Mouse (Mus musculus): ENCODE data around the gene Tstd1.

The Tstd1 gene

DNA sequence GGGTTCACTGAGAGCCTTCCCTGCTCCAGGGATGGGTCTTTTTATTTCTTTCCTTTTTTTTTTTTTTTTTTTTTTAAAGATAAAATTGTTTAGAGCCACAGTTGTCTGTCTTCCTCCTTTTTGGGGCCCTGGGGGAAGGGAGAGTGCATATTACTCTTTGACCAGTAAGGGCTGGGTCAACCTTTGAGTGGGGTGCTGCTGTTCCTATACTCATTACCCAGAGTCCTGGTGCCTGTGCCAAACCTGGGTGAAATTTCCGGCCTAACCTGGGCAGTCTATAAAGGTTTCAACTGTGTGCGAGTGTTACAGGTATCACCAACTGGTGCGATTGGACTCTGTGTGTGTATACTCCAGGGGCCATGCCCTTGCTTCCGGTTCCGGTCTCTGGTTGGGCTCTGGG, at the start of gene Tstd1:
TSS of gene Tstd1 (plus strand) at position 213 of the 400 bp plus-strand sequence.
- no peak for DNase-seq

DNA sequence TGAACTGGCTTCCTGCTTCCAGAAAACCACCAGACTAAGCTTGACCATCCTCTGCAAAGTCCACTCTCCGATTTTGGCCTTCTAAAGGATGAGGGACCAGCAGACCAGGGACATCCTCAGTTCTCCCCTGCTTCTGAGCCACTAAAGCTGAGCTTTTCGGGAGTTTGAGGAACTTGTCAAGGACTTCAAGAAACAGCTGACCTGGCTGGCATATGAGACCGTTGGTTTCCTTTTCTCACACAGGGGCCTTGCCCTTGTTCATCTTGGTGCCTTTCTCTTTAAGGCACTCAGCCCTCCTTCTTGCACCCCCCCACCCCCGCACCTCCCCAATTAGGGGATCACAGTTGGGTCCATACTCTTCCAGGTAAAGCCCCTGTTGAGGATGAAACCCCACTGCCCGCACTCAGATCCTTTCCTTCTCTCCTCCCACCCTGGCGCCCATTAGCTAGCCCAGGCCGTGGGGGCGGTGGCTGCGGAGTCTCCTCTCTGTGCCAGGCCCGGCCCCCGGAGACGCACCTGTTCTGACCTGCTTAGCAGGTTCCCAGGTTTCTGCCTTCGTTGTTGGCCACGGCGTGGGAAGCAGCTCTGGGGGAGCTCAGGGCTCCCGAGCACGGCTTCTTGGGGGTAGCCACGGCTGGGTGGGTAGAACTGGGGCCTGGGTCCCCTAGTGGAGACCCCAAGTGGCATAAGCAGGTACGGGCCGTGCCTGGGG, 48.7 kb upstream of the Tstd1 start, which contains the start of gene Nectin4:
TSS of gene Nectin4 (plus strand) at position 255 of the 712 bp plus-strand sequence.
- DNase-seq, result no peak

DNA sequence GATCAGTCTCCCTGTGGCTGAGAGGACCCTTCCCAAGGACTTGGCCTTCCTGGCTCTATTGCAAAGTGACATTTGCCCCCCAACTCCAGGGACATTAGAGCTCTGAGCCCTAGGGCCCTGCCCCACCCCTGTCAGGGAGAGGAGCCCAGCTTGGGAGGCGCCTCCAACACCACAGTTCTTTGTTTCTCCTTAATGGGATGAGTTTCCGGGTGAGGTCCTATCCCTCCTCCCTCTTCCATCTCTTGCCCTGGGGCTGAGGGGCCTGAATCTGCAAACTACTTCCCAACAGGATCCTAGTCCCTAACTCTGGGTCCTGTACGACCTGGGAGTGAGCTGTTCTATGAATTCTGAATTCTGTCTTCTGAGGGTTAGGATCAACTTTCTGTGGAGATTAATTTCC, 45.8 kb upstream of the Tstd1 start:
- DNase-seq, result no peak

DNA sequence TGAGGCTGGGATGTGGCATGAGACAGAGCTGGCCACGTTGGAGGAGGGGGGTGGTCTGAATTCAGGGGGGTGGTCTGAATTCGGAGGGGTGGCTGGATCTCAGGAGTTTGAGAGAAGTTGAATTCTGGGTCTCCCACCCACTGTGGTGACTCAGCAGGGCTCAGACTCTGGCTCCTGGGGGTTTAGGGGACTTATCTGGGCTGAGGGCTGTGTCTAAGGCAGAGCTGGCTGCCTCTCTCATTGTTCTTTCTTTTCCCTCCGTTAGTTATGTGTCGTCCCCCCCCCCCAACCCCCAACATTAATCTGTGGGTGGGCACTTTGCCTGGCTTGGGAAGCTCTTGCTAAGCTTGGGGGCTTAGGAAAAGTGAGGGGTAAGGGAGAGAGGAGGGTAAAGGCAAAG, 44.7 kb upstream of the Tstd1 start:
- DNase-seq, result no peak

DNA sequence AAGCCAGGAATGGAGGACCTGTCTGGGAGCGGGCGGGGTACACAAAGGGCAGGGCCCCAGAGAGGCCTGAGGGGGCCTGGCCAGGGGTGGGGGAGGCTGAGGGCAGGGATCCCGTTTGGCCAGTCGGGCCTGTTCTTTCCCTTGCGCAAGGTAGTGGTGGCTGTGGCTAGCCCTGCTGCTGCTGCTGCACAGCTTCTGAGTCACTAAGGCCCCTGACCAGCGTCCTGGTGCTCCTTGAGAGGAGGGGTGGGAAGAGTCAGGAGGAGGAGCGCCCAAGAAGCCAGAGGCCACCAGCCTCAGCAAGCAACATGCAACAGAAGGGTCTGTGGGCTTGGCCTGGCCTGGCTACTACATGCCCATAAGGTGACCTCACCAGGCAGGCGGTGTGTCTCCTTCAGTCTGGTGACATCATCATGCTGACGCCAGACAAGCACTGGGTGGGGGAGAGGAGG, 43.0 kb upstream of the Tstd1 start:
- no peak for DNase-seq

DNA sequence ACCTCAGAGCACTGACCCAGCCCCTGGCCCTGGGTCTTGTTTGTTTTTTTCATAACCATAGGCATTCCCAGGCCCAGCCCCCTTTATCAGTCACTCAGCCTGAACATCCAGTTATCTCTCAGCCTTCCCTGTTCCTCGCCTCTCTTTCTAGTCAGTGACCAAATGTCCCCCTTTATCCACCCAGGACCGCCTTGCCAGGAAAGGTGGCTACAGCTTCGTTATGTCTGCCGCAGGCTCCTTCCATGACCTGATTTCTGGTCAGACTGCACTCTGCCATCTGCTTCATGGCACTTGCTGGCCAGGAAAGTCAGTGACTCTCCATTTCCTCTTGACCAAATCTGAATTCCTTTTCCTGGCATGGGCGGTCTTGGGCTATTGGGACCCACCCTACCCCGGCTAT, 40.4 kb upstream of the Tstd1 start:
- DNase-seq, result no peak

DNA sequence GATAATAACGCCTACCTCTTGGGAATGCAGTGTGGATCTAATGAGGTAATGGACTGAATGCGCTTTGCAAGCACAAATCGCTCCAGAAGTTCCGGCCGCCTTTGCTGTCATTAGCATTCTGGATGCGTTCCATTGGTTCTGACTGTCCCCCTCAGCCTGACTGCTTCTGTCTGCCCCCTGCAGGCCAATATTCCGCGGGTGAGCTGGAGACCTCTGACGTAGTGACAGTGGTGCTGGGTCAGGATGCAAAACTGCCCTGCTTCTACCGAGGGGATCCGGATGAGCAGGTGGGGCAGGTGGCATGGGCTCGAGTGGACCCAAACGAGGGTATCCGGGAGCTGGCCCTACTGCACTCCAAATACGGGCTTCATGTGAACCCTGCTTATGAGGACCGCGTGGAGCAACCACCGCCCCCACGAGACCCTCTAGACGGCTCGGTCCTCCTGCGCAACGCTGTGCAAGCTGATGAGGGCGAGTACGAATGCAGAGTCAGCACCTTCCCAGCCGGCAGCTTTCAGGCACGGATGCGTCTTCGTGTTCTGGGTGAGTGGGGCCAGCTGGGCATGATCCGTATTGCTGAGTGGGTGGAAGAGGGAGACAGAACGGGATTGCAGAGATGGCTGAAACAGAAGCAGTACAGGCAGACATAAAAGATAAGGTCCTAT, 38.6 kb upstream of the Tstd1 start:
- DNase-seq, result peak; percentile 48 to 58

DNA sequence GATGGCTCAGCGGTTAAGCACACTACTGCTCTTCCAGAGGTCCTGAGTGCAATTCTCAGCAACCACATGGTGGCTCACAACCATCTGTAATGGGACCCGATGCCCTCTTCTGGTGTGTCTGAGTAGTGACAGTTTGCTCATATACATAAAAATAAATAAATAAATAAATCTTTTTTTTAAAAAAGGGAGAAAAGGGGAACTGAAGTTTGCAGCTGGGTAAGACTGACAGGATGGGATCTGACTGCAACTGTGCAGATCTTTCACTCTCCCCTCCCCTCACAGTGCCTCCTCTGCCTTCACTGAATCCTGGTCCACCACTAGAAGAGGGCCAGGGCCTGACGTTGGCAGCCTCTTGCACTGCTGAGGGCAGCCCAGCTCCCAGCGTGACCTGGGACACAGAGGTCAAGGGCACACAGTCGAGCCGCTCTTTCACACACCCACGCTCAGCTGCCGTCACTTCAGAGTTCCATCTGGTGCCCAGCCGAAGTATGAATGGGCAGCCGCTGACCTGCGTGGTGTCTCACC, 36.5 kb upstream of the Tstd1 start:
- DNase-seq, result no peak

DNA sequence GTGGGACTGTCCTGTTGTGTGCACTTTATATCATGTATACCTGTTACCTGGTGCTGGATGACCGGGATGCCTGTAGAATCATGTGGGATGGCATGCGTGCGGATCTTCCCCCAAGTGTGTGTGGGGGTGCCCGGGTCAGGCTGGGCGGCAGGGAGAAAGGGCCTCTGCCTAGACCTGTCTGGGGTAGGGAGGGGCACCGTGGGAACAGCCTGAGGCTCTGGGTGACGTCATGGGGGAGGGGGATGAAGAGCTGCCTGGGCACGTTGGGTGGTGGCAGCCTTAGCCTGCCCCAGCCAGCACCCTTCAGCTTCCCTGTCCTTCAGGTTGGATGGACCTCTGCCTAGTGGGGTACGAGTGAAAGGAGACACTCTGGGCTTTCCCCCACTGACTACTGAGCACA, 34.3 kb upstream of the Tstd1 start:
- DNase-seq, result no peak

DNA sequence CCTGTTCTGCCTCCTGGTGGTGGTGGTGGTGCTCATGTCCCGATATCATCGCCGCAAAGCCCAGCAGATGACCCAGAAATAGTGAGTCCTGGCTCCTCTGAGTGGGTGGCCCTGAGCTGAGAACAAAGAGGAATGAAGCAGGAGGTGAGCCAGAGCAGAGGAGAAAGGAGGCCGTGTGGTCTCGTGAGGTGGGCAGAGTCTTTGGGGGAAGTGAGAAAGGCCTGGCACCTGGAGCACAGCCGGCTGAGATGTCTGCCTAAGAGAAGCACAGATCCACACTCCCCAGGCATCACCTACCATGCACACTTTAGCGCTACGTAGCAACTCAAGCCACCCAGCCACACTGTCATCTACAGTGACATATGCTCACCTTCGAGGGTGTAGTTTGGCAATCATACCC, 33.5 kb upstream of the Tstd1 start:
- no peak for DNase-seq

DNA sequence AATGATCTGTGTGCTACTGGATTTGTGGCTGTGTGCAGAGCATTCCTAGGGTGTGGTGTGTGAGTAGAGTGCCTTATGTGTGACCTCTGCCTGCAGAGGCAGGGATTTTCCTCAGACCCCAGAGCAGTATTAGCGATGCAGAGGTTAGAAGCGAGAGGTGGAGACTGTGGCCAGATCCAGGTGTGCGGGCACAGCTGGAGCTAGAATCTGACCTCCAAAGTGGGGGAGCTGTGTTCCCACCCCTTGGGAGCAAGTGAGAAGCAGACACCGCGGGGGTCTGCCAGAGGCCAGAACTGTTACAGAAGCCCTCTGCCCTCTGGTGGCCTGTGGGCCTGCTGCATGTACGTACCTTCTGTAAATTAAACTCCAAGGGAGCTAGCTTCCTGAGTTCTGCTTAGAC, 31.6 kb upstream of the Tstd1 start:
- DNase-seq, result peak in 1 of 2 experiments; percentile 50

DNA sequence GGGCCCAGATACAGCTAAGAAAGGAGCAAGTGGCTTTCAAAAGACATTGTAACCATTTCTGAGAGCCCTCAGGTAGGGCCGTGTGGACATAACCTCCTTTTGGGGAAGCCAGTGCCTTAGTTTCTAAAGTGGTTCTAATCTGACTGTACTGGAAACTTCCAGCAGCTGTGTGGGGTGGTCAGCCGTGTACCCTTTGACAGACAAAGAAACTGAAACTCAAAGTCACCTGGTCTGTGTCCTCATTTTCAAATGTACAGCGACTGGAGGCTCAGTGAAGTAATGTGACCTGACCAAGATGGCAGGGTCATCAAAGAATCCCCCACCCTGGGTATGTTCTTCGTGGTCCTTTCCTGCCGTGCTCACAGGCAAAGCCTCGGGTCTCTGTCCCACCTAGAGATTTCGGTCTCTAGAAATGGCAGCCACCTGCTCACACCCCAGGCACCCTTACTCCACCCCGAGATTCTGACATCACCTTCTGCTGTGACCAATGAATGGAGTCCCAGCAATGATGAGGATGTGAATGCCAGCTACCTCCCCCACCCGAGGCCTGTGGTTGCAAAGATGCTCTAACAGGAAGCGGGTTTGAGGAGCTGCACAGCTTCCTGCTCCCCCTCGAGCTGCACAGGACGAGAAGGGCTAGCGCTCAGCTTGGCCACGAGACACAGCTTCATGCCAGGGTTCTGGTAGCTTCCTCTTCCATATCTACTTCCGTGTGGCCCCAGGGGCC, 30.1 kb upstream of the Tstd1 start, which contains the start of gene Arhgap30:
TSS of gene Arhgap30 (plus strand) at position 579 of the 727 bp plus-strand sequence.
- peak; percentile 92 to 97 for DNase-seq

DNA sequence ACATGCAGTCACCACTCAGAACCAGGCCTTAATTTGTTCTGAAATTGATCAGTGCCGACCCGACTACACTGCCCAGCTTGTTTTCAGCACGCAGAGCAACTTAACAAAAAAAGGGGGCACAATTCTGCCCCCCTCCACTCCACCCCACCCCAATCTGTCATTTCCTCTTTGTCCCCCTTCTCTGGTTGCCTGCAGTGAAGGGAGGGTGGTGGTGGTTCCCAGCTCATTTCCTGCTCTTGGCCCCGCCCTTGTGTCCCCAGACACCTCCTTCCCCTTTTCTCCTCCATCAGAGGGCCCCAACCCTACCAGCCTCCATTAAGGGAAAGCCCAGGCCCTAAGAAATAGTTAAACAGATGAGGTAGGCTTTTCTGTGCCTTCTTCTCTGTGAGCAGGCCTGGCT, 28.6 kb upstream of the Tstd1 start:
- peak; percentile 68 to 82 for DNase-seq

DNA sequence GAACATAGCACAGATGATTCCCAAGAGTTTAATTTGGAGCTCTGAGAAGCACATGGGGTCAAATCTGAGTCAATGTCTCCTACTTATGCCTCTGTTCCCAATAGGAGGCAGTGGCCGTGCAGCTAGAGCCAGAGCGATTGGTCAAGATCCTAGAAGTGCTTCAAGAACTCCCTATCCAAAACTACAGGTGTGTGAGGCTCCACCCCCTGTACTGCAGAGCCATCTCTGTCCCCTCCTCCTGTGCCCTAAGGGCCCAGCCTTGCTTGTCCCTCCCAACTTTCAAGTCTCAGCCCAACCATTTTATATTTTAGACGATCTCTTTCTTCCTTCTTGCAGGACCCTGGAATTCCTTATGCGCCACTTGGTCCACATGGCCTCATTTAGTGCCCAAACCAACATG, 16.9 kb upstream of the Tstd1 start:
- no peak for DNase-seq

DNA sequence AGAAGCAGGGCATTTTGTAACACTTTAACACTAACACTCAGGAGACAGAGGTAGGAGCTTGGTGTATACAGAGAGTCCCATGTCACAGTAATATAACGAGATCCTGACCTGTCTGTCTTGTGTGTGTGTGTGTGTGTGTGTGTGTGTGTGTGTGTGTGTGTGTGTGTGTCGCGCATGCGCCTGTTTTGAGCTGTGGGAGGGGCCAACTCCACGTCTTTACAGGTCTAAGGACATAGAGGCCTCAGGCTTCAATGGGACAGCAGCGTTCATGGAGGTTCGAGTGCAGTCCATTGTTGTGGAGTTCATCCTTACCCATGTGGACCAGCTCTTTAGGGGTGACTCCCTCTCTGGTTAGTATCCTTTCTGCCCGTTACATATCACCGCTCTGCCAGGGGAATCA, 15.7 kb upstream of the Tstd1 start:
- DNase-seq, result no peak

DNA sequence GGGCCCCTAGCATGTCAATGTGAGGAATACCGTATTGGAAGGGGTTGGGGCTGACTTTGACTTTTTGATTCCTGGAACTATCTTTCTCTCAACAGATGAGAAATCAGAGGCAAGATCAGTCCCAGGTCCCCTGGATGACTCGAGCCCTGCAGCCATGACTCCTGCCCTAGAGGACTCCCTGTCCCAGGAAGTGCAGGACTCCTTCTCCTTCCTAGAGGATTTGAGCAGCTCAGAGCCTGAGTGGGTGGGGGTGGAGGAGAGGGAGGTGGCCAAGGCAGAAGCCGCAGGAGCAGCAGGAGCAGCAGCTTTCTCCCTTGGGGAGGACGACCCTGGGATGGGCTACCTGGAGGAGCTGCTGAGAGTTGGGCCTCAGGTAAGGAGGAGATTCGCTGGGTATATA, 11.4 kb upstream of the Tstd1 start:
- no peak for DNase-seq

DNA sequence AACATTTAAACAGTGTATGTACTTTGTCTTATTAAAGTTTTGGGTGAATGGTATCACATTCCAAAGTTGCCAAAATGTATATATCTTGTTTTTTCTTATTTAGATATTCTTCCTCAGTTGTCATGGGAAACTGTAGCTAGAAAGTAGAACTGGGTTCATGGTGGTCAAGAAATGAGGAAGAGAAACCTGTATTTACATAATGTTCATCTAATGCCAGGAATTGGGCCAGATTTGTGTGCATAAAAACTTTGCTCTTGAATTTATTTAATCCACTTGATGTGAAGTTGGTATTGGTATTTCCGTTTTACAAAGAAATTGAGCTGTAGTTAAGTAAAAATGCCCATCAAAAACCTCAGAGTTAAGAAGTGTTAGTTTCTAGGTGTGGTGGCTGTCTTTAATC, 8.4 kb upstream of the Tstd1 start:
- no peak for DNase-seq

DNA sequence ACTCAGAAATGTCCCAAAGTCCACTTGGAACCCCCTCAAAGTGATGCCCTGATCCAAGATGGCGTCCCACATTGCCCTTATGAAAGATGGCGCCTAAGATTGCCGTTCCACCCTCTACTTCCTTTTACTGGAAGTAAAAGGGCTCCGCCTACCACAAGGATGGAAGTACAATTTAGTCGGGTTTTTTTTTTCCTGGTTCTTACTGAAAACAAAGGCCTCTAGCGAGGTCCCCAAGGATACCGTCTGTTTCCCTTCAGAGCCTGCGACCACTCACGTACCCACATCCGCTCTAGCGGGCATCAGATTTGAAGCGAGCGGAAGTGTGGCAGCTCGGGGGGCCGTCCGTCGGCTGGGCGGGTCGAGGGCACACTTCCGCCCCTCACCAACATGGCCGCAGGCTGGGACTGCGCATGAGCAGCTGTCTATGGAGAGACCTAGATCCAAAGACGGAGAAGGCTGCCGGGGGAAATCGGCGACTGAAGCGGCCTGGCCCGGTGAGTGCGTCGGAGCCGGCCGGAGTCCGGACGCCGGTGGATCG, 7.7 kb upstream of the Tstd1 start, which contains the start of gene Usf1:
TSS of gene Usf1 (plus strand) at position 367 of the 538 bp plus-strand sequence.
- peak; percentile 91 to 94 for DNase-seq

DNA sequence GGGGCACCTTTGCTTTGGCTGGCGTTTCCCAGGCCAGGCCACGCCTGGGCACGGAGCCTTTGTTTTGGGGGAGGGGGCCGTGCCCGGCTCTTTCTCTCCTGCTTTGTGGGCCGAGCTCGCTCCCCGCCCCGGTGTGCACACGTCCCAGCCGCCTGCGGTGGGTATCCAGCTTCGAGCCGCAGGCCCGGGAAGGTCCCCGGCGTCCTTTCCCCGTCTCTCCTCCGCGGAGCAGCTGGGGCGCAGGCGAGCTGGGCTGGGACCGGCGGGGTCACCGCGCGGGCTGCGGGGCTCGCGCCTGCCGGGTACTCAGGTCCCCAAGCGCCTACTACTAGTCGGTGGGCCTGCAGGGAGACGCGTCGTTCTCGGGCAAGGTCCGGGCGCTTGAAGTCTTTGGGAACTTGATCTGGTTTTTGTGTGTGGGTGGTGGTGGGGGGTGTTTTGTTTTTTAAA, 7.2 kb upstream of the Tstd1 start:
- DNase-seq, result no peak

DNA sequence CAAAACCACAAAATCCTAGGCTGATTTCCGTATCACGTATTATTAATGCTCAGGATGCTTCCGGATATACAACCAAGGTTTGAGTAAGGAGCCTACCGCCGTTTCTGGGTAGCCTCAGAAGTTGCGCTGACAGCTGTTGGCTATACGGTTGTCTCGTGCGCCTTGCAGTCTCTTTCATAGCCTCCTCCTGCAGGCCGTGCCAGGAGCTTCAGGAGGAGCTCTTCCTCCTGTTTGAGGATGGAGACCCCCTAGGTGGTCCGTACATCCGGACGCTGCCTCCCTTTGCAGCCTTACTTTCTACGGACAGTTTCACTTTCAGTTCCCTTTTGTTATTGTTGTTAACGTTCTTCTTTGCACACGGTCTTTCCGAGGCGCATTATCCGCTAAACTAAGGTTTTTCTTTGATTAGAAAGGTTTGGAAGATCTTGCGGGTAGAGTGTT, 6.7 kb upstream of the Tstd1 start:
- peak; percentile 34 to 54 for DNase-seq

DNA sequence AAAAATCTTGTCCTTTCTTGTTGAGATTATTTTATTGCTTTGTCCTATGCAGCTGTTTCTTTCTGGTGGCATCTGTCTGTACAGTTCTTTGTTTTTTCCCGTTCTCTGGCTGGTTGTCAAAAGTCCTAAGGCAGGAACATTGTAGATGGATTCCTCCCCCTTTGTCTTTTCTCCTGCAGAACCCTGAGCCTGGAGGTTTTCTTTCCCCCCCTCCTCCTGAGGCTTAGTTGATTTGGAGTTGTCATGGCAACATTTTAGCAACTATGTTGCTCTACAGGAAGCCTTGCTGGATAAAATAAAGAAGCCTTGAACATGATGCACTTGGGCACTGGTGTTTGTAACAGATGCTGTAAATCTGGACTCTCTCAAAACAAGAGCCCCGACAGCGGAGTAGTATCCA, 6.2 kb upstream of the Tstd1 start:
- DNase-seq, result no peak

DNA sequence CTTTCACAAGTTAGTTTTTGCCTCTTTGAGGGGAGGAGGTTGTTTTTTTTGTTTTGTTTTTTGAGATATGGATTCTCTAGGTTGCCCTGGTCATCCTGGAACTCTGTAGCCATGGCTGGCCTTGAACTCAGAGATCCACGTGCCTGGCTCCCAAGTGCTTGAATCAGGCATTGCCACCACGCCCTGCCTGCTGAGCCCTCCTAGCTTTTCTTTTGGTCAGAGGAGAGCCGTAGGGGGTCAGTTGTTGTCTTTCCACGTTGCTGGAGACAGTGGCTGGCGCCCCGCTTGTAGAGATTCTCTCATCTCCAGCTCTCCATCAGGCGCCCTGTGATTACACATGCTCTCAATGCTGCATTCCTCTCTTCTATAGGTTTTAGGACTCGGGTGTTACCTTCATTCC, 5.1 kb upstream of the Tstd1 start:
- no peak for DNase-seq
